Mouse (Mus musculus) right cerebral cortex, postnatal 4 days (tissue): ENCODE data around the gene Gp9.

Experiments
- DNase-seq: peaks from one replicate; pipeline ENCODE4 v3.0.0-alpha.2; 2022

The Gp9 gene

GRCm38 (mm10) chr6:87810713-87811669 lies 33.1 kb downstream of the Gp9 start:
- DNase-seq = peak; percentile 46

DNA sequence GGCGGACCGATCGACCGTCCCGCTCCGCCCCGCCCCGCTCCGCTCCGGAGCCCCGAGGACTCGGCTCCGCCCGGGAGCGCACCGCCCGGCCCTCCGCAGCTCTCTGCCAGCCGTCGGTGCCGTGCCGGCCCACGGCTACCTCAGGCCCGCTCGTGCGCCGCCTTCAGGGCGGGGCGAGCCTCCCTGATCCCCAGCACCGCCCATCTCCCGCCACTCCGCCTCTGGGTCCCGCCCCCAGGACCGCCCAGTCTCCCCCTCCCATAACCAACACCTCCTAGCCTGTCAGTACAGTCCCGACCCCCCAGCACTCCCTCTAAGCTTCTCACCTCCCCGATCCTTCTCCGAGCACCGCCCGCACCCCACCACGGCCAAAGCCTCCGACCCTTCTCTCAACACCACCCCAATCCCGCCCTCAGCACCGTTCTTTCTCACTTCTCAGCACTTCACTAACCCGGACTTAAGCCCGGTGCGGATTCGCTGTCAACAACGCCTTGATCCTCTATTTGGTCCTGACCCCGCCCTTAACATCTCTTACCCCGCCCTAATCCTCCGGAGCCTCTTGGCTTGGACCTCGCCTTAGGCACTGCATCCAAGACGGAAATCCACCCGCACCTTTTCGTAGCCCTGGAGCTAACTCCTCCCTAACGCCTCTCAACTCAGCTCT lies 33.9 kb downstream of the Gp9 start, which contains the start of gene Rab43:
Rab43 (minus strand) TSS at position 490 of the 664 bp plus-strand sequence.
- peak; percentile 84 for DNase-seq

- DNase-seq = no peak
These were observed 34.8 kb downstream of the Gp9 start for GRCm38 (mm10) chr6:87812656-87813055.

DNA sequence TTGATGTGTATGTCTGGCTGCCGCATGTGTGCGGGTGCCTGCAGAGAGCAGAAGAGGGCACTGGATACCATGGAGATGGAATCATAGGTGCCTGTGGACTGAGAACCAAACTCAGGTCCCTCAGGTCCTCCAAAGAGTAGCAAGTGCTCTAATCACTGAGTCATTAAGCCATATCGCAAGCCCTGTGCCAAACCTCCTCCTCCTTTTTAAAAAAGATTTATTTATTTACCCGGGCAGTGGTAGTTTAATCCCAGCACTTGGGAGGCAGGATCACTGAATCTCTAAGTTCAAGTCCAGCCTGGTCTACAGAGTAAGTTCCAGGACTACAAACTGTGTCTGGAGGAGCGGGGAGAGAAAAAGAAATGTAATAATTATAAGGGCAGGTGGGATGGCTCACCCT lies 36.6 kb downstream of the Gp9 start:
- DNase-seq = no peak

DNA sequence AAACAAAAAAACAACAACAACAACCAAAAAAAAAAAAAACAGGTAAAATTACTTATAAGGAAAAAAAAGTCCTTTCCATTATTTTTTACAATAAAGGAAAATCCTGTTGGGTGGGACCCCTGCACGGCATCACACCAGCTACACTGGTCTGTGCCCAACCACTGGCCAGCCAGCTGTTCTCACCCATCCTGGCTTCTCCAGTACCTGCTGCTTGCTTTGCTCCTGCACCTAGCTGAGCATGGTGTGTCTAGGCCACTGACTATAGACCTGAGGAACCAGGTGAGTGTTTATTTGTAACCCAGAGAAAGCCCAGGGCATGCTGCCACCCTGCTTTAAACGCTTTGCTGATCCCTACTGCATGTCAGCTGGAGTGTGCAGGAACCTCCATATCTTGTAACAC lies 42.5 kb downstream of the Gp9 start:
- DNase-seq = no peak
